In genomic region chr5:100294189-100294588, GRCm38 (mm10) we compare ENCODE assay signal across 17 mouse cellular contexts.
DNase-seq lines count a peak whose midpoint lies in the region; TF ChIP-seq lines count a peak whose summit lies in the region.
"Had no signal": no experiment of that assay in that cellular context is flagged by ENCODE, and none has a peak within 500 bp of the region (broad histone marks: within the 10 kb centered on the region; RNA-seq: fewer than 3 reads in every experiment).

No protein-coding gene starts in this region.

- H3K27ac ChIP-seq in left cerebral cortex, adult 2 months = peak overlapping the region; percentile 61
- H3K27ac ChIP-seq: embryonic facial prominence, embryonic 12.5 days; forebrain, embryonic 12.5 days; kidney, postnatal 0 days; limb, embryonic 12.5 days; neural tube, embryonic 12.5 days; stomach, embryonic 15.5 days had no signal

- no peak for TF ChIP-seq CTCF in left cerebral cortex, adult 2 months (IDR thresholded peaks at IDR 0.05)

- intact Hi-C loops in left cerebral cortex, adult 2 months (cut with DNase I) = no loop called here

- H3K4me3 ChIP-seq in left cerebral cortex, adult 2 months = no peak overlapping the region
- H3K4me3 ChIP-seq: embryonic facial prominence, embryonic 12.5 days; forebrain, embryonic 12.5 days; limb, embryonic 12.5 days; neural tube, embryonic 12.5 days; stomach, embryonic 15.5 days had no signal

- peak; percentile 17 to 19 for DNase-seq in layer of hippocampus, adult 8-10 months (ENCODE audit: low spot score in 2 of 2)
- no peak for DNase-seq in layer of hippocampus, postnatal 14 days (ENCODE audit: low spot score in 2 of 2)
- DNase-seq in brain, adult 2 months (ENCODE audit: low read depth, low spot score) = peak; percentile 87
- no peak for DNase-seq in left cerebral cortex, adult 2 months (ENCODE audit: extremely low spot score in 1 of 2, low spot score in 2 of 2)
- peak; percentile 48 for DNase-seq in lung, postnatal 25 days (ENCODE audit: low spot score)
- no peak for DNase-seq in urinary bladder, postnatal 14 days (ENCODE audit: low spot score)
- no peak for DNase-seq in thymus, adult 18-20 months
- DNase-seq: adrenal gland, adult 2 months; cerebellum, adult 9-11 months; gastrocnemius, postnatal 25 days; midbrain, embryonic 14.5 days had no signal

Comparison
In these comparisons a context has a peak if more than half of its experiments do, and no peak if none do; other contexts are left out.
1. DNase-seq: peak in layer of hippocampus, adult 8-10 months (2 of 2), brain, adult 2 months (single experiment) and lung, postnatal 25 days (single experiment); none in layer of hippocampus, postnatal 14 days (0 of 2), left cerebral cortex, adult 2 months (0 of 2), urinary bladder, postnatal 14 days (single experiment) and thymus, adult 18-20 months (0 of 2).